Mouse (Mus musculus) lung, postnatal 0 days (tissue): ENCODE measurements around the gene Wdr35.

ENCODE experiments used
- CTCF ChIP-seq: IDR thresholded peaks from 2 replicates; pipeline ENCODE4 v1.5.1; 2016; ENCODE audit warnings: antibody characterized with exemption, mild to moderate bottlenecking
- EP300 ChIP-seq: IDR thresholded peaks from 2 replicates; pipeline ENCODE4 v1.6.1; 2016; ENCODE audit warnings: antibody characterized with exemption, mild to moderate bottlenecking, control low read depth

DNA sequence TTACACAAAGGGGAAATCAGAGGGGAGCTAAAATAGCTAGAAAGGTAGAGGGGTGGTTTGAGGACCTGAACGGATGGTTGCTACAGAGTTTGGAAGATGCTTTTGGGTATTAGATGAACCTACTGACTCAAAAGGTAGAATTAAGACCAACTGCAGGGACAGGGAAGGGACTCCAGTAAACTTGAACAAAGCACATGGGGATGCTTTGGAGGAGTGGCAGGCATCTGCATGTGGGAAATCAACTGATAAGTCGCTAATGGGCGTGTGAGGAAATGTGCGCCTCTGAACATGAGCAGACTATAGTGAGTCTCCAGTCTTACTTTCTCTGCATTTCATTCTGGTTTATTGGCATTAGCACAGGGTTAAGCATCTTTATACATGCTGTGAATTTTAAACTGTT is 42.6 kb upstream of the Wdr35 start:
- TF ChIP-seq EP300 (no peak), CTCF (no peak)
